Mouse (Mus musculus) lung, postnatal 36 days (tissue): ENCODE measurements around the gene Shtn1.

Source experiments
- DNase-seq: peaks from one replicate; pipeline ENCODE4 v3.0.0; 2022; ENCODE audit warnings: mixed read lengths

The Shtn1 gene

DNA sequence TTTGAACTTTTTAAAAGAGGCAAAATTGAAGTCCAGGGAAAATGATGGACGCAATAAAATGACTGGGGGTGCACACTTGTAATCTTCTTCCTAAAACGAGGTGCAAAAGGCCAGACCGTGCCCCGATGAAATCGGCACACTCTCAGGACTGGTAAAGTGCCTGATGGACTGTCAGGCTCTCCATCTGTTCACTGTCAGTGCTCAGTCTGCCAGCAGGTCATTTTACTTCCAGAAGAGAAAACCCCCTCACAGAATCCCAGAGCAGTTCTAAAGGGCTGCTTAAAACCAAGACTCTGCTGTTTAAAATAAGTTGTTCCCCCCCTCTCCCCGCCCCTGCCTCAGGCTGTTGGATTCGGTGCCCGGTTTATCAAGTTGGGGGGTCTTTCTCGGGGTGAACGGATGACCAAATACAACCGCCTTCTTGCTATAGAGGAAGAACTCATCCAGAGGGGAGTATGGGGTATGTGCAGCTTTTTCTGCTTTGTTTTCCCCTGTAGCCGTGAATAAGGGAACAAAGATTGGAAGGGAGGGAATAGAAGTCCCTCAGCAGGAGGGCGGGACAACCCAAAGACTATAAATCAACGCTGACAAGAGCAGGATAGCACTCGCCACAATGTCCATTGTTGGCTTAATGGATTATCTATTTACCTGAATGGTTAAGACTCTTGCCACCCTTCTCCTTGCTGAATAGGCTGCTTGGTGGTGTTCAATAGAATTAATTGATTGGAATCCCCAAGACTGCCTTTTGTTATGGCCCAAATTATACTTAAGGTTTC, 107.0 kb downstream of the Shtn1 start:
- no peak for DNase-seq

DNA sequence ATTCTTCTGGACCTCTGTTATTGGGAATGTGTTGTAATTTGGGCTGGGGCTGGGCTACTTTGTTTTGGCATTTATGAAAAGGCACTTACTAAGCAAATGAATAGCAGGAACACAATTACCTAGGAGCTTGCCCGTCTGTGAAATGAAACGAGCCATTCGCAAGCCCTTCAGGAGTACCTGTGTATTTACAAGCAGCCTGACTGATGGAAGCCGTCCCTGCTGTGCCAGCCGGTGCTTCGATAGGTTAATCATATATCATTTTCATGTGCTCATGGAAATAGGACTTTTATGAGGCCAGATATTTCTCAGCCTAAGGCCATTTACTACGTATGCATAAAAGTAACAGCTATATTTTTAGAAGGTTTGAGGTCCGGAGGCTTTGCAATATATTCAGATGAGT, 112.9 kb downstream of the Shtn1 start:
- DNase-seq: no peak

DNA sequence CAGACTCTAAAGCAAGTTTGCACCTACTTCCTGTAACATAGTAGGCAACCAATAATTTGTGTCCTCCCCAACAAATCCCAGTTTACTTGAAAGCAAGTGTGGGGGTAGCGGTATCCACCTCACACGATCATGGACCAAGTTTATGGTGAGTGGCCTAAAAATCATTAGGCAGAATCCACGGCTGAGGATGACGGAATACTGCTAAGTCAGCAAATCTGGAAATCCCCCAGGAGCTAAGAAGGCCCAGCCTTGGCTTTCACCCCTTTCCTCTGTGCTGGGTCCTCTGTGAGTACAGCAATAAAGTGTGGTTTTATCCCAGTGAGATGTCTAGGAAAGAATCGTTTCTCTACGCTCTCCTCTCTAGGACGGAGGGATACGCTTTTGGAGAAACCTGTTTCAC, 121.1 kb downstream of the Shtn1 start:
- DNase-seq: no peak

DNA sequence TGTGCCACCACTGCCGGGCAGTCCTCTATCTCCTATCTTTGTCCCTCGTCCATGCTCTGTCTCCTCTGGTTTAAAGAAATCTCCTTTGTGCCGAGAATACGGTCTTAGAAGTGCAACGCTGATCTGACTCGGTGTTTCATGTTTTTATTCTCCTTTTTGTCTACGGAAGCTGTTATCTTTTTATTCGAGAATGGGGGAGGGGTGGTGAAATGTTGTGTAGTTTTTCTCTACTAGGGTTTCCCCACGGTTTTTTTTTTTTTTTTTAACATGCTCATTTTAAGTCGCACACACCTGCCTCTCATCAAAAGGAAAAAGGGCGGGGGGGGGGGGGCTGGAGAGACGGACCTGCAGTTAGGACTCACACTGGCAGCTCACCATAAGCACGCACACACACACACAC, 123.7 kb downstream of the Shtn1 start:
- no peak for DNase-seq

DNA sequence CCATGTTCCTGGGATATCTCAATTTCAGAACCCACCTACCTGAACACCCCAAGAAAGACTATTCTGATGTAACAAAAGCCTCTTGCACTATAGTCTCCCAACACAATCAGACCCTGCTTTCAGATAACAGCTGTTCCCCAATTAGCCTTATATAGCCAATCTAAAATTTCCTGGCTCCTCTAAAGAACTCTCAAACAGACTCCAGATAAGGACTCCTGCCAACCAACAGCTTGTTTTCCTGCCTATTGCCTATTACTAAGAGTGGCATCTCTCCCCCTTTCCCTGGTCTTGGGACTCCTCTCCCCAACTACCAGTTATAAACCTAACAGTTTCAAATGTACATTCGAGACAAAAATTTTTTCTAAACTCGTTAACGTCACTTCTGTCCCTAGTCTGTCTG, 124.4 kb downstream of the Shtn1 start:
- no peak for DNase-seq

DNA sequence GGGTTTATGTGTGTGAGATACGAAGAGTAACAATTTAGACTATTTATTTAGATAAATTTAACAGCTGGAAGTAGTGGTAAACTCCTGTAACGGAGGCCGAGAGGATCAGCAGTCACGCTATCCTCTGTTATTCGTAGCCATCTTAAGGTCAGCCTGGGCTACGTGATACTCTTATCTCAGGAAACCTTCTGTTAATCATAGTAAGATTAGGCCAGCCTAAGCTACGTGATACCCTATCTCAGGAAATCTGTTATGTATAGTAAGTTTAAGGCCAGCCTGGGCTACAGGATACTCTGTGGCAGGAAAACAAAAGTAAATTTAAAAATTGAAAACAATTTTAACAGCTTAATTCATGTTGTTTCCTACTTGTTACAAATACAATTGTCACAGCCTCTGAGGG, 129.9 kb downstream of the Shtn1 start:
- DNase-seq: no peak

DNA sequence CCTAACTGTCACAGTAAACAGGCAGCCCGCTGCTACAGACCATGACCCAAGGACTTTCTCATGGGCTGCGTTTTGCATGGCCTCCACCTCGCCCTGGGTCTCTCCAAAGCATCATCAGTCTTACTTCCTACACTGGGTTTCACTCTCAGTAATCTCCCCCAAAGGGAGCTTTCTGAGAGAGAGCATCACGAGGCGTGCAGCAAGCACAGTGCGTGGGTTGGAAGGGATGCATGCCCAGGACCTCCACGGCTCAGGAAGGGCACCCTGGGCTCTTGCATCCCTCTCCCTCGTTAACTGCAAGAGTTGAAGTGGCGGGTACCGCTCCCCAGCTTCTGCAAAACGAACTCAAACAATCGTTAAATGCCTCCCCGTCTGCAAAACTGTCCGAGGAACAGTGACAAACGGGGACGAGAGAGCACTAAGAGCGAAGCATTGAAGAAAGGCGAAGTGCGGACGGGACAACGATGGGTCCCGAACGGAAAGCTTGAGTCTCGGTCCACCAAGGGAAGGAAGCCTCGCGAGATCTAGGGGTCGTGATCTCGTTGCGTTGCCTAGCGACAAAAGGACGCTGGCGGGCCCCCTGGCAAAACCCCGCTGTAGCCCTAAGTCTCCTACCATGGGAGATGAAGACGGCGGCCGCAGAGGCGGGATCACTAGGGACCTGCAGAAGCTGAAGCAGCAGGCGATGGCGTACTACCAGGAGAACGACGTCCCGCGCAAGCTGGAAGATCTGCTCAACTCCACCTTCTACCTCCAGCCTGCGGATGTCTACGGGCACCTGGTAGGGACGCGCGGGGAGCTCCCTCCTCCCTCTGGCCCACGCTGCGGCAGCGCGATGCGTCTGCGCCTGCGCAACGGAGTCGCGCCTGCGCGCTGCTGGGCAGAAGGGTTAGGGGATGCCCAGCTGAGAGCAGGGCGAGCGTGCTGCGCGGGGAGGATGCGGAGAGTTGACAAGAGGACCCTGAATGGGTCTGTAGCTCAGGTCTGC, 132.8 kb downstream of the Shtn1 start, which contains the start of the genes Eno4 and Hspa12a:
Eno4 (plus strand) TSS at position 585 of the 988 bp plus-strand sequence.
Hspa12a (minus strand) TSS at position 814 of the 988 bp plus-strand sequence.
- DNase-seq: peak; percentile 96

DNA sequence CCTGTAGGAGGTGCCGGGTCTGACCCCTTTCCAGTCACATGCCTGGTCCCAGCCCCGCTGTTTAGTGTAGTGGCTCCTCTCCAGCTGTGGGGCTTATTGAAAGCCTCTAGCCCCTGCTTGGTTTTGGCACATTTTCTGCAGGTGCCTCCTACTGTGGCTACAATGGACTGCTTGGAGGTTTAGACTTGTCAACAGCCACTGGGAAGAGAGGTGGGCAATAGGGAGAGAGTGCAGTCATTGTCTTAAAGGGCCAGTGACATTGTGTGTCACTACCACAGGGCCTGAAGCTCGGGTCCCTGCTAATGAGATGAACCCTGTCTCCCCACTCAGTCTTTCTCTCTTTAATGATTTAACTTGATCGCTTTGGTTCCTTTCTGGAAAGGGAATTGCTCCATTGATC, 142.8 kb downstream of the Shtn1 start:
- no peak for DNase-seq

DNA sequence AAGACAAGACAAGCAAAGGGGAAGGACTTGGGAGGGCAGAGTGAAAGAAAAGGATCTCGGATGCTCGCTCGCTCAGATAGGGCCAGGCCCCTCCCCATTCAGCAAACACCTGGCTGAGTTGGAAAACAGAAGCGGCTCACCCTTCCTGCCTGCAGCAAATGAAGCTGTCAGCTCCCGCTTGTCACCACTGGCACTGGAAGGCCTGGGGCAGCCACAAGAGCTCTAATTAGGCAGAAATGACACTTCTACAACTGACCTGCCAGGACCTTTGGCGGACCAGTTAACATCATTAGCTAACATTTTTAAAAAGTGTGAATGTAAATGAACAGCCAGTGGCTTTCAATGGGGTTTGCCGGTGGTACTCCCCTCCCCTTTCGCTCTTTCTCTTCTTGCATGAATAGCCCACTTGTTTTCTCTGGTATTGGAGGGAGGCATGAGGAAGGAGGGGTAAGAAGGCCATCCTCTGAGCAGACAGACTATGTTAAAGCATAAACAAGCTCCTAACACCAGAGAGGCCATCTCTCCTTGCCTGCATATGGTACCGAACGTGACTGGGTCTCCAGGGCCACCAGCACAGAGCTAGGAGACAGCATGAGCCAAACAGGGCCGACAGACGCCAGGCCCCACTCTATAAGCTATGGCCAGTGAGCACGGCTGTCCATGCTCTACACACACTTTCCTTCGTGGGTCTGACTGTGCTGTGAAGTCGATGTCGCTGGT, 144.7 kb downstream of the Shtn1 start:
- no peak for DNase-seq
